Mouse (Mus musculus): ENCODE measurements around the gene Snx9. TPM values are rescaled to one million over a fixed set of nuclear protein-coding genes. Genes with fewer than 3 reads are reported as not detected.
A peak's percentile ranks its signal among the peaks of the same experiment; 100 is the strongest.

The Snx9 gene
- polyA plus RNA-seq, 1 experiment, result 35.2 TPM

DNA sequence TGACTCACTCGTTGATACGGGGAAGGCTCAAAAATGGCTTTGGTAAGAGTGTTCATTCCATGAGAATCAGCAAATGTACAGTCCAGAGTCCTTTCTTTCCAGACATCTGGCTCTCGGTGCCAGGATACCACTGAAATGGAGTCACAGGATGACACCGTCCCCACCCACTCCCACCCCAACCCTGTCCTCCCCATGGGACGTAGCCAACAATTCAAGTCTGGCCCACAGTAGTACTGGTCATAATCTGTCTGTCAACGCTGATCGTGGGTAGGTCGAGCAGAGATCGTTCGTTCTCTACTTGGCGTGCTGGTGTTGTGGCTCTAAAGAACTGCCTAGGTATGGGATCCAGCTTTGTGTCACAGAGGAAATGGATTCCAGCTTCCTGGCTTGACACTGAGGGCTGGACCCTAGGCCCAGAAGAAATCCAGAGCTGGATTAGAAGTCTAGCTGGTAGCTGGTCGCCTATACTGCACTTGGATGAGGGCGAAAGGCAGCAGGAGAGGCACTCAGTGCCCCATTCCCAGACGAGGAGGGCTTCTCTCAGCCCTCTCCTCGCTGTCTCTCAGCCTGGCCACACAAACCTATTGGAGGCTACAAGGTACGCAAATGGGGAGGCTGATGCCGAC, 41.6 kb upstream of the Snx9 start:
- no peak overlapping the region for H3K4me3 ChIP-seq (replicated peaks)
- H3K9me3 ChIP-seq, result no peaks in the 10 kb centered on the region
- no peaks in the 10 kb centered on the region for H3K27me3 ChIP-seq (replicated peaks)
- peaks cover 99% of the 10 kb centered on the region for H3K4me1 ChIP-seq
- TF ChIP-seq GATA1 (IDR thresholded peaks at IDR 0.05; ENCODE audit: borderline replicate concordance, low read length), result no peak
- H3K36me3 ChIP-seq (replicated peaks; ENCODE audit: low read length), result peaks cover 6% of the 10 kb centered on the region

DNA sequence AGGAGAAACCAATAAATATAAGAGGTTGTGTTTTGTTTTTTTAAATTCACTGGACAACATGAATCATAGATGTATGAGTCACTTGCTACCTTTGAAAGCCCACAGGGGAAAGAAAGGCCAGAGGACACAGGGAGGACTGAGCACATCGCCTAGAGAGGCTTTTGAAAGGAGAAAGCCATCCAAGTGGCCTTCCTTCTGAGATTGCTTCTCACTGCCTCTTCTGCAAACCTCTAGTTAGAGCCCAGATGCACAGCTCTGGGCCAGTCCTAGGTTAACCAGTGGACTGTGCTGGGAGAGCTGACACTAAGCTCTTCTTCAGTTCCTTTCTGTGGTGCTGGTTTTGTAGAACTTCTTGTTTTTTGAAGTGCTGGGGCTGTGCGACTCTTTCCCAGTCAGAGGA, 40.9 kb upstream of the Snx9 start:
- Histone ChIP-seq H3K27me3 (replicated peaks) (no peaks in the 10 kb centered on the region), H3K4me1 (peaks cover 98% of the 10 kb centered on the region), H3K36me3 (replicated peaks; ENCODE audit: low read length) (peaks cover 6% of the 10 kb centered on the region), H3K9me3 (no peaks in the 10 kb centered on the region), H3K4me3 (replicated peaks) (no peak overlapping the region)
- TF ChIP-seq FLI1 (IDR thresholded peaks at IDR 0.05; ENCODE audit: low read length) (no peak), GATA1 (IDR thresholded peaks at IDR 0.05; ENCODE audit: borderline replicate concordance, low read length) (no peak)

DNA sequence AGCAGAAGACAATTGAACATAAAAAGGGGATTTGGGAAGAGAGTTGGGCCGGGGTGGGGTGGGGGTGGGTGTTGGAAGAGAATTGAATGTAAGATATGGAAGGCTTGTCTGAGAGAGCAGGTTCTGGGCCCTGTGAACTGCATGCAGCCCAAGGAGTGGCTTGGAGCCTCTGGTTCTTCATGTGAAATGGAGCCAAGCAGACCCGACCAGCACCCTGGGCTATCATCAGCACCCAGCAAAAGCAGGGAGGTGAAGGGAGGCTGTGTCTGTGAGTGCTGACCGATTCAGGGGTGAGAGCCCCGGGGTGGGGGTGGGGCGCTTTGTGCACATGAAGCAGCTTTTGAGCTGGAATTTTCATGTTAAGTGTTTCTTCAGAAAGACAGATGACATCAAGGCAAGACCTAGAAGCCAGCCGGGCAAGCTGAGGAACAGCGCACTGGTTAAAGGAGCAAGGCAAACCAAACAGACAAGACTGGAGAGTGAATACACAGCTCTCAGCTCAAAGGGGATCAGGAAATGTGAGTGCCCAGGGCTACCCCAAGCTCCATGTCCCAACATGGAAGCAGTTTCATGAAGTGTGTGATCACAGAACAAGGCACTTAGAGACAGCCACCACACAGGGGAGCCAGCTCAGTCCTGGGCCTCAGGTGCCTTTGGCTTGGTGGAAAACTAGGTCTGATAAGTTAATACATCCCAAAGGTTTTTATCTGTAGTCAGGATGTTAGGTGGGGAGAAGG, 40.1 kb upstream of the Snx9 start:
- Histone ChIP-seq H3K36me3 (replicated peaks; ENCODE audit: low read length) (peaks cover 6% of the 10 kb centered on the region), H3K4me3 (replicated peaks) (no peak overlapping the region), H3K9me3 (no peaks in the 10 kb centered on the region), H3K4me1 (peaks cover 98% of the 10 kb centered on the region), H3K27me3 (replicated peaks) (no peaks in the 10 kb centered on the region)
- no peak for TF ChIP-seq GATA1 (IDR thresholded peaks at IDR 0.05; ENCODE audit: borderline replicate concordance, low read length)
- TF ChIP-seq FLI1 (IDR thresholded peaks at IDR 0.05; ENCODE audit: low read length), result no peak

DNA sequence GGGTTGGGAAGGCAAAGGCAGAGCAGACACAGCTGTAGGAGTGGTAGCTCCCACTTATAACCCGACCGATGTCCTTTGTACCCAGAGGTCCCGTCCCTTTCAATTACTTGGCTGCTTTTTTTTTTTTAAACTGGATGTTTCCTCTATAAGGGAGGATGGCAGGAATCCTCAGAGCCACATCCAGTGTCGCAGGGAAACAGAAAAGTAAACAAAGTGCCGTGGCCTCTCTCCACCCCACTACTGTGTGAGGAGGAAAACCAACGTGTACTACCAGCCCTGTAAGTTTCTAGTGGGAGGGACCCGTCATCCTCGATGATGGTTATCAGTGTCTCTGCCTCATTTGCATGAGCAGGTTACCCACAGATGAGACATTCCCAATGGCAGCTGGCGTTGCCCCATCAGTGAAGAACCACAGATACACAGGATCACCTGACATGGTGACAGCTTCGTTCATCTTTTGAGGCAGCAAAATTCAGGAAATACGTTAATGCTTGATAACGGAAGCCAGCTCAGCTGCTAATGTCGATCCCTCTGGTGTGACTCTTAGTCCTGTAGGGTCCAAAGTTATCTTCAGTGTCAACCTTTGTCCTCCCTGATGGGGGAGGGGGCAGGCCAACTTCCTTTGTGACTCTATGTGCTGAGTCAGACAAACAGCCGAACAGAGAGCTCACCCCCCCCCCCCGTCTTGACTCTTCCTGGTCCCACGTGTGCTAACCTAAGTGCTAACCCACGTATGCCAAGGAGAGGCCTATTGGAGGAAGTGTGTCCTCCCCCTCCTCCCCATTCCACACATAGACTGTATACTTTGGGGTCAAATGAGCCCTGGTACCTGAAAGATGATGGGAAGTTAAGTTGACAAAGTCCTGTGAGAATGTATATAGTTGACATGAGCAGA, 39.1 kb upstream of the Snx9 start:
- H3K4me1 ChIP-seq, result peaks cover 98% of the 10 kb centered on the region
- H3K9me3 ChIP-seq, result no peaks in the 10 kb centered on the region
- H3K27me3 ChIP-seq (replicated peaks), result no peaks in the 10 kb centered on the region
- H3K36me3 ChIP-seq (replicated peaks; ENCODE audit: low read length), result peaks cover 6% of the 10 kb centered on the region
- H3K4me3 ChIP-seq (replicated peaks), result peak overlapping the region; percentile 66
- TF ChIP-seq GATA1 (IDR thresholded peaks at IDR 0.05; ENCODE audit: borderline replicate concordance, low read length) (no peak), FLI1 (IDR thresholded peaks at IDR 0.05; ENCODE audit: low read length) (no peak)

DNA sequence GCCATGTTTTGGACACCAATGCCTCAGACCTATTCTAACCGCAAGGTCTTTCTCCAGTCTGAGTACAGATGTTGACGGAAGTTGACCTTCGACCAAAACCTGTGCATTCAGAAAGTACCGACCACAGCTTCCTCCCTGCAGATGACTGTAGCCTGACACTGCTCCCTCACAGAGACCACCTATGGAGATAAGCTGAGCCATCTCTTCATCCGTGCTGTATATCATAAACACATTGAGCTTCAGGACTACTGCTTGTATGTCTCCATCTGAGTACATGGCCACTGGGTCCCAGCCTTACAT, 38.5 kb upstream of the Snx9 start:
- Histone ChIP-seq H3K36me3 (replicated peaks; ENCODE audit: low read length) (peaks cover 6% of the 10 kb centered on the region), H3K4me1 (peaks cover 98% of the 10 kb centered on the region), H3K4me3 (replicated peaks) (no peak overlapping the region), H3K9me3 (no peaks in the 10 kb centered on the region), H3K27me3 (replicated peaks) (no peaks in the 10 kb centered on the region)
- TF ChIP-seq GATA1 (IDR thresholded peaks at IDR 0.05; ENCODE audit: borderline replicate concordance, low read length) (no peak), FLI1 (IDR thresholded peaks at IDR 0.05; ENCODE audit: low read length) (no peak)

DNA sequence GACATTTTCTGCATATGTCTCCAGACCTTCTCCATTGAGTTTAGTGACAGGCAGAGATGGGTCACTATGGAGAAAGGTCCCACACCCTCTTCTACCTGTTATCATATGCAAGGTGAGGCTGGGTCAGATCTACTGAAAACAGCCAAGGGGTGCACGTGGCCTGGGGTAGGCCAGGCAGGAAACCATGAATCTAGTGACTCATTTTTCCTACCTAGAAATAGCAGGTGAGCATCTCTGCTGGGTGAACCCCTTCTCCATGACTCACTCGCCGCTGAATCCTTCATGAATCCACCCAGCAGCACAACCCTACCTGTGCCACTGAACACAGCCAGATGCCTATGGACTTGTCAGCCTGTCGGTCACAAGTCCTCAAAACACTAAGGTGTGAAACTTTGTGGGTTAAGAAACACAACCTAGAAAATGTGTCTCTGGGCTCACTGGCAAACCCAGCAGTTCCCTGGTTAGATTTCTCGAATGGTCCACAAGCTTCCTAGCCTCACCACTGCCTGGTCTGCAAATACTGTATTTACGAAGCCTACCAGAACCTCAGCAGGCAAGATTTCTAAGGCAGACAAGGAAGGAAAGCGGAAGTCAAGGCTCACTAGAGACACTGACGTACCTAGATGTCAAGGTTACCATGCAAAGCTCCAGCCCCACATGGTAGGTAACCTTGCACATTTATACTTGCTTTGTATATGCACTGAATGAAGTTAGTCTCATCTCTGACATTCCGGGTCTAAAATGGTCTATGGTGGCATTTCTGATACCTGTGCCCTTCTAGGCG, 37.7 kb upstream of the Snx9 start:
- Histone ChIP-seq H3K9me3 (no peaks in the 10 kb centered on the region), H3K4me1 (peaks cover 98% of the 10 kb centered on the region)

DNA sequence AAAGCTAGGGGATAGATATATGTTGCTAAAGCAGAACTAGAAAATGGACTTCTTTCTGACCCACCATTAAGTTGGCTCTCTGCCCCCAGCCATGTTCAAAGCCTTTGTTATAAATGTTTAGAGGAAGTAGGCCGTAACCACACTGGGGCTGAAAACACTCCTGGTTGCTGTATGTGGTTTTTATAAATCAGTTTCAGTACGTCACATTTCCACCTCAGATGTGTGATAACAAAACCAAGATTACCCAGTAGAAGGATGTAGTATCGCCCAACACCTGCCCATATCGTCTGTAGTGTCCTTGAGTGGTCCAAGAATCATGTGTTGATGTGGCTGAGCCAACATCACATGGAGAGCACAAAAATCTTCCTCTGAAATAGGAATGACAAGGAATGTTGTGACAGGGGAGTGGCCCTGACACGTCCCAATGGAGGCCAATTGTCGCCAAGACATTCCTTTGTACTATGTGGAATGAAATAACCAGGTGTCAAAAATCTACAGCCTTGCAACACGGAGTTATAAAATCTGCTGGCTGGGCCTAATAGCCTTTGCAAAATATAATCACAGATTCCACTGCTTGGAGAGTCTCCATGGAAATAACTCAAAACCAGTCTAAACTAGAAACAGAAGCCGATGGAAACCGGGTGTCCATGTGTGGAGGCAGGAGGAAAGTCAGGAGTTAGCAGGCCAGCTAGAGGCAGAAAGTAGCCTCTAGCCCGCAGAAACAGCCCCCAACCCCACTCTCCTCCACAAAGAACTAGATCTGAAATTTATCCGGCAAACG, 36.6 kb upstream of the Snx9 start:
- no peak overlapping the region for H3K4me3 ChIP-seq (replicated peaks)
- TF ChIP-seq GATA1 (IDR thresholded peaks at IDR 0.05; ENCODE audit: borderline replicate concordance, low read length) (no peak), FLI1 (IDR thresholded peaks at IDR 0.05; ENCODE audit: low read length) (no peak)
- H3K9me3 ChIP-seq, result no peaks in the 10 kb centered on the region
- H3K27me3 ChIP-seq (replicated peaks), result no peaks in the 10 kb centered on the region
- peaks cover 6% of the 10 kb centered on the region for H3K36me3 ChIP-seq (replicated peaks; ENCODE audit: low read length)
- peaks cover 96% of the 10 kb centered on the region for H3K4me1 ChIP-seq

More for the DNA sequence above, 37.7 kb upstream of the Snx9 start:
- Histone ChIP-seq H3K27me3 (replicated peaks) (no peaks in the 10 kb centered on the region), H3K4me3 (replicated peaks) (no peak overlapping the region), H3K36me3 (replicated peaks; ENCODE audit: low read length) (peaks cover 6% of the 10 kb centered on the region)
- no peak for TF ChIP-seq GATA1 (IDR thresholded peaks at IDR 0.05; ENCODE audit: borderline replicate concordance, low read length)
- no peak for TF ChIP-seq FLI1 (IDR thresholded peaks at IDR 0.05; ENCODE audit: low read length)

DNA sequence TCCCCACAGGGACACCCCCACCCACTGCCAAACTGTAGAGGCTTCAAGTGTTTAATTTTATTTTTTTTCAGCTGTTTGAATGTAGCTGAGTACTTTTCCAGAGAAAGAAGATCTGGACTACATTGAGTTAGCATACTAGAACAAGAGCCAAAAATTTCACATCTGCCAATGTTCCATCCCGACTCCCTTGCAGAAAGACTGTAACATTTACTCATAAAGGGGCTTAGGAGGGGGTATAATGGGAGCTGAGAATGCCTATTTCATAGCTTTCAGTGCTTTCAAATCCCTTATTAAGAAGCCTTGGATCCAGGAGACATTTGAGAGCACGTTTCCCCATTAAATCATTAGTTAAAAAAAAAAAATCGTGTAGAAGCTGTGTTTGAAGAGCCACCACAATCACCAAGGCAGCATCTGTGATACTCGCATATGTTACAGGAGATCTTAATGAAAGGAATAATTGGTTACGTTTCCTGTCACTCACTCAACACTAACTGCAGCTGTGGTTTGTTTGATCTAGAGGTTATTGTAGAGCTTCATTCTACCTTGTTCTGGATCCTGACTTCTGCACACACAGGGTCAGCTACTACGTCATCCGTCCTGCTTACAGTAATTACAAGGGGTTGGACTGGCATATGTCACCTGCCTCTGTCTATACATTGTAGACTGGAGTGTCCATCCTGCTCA, 35.8 kb upstream of the Snx9 start:
- Histone ChIP-seq H3K4me3 (replicated peaks) (no peak overlapping the region), H3K9me3 (peaks cover 1% of the 10 kb centered on the region; the same call in 1 of the 2 replicates), H3K36me3 (replicated peaks; ENCODE audit: low read length) (peaks cover 8% of the 10 kb centered on the region), H3K4me1 (peaks cover 93% of the 10 kb centered on the region), H3K27me3 (replicated peaks) (no peaks in the 10 kb centered on the region)
- TF ChIP-seq FLI1 (IDR thresholded peaks at IDR 0.05; ENCODE audit: low read length), result no peak
- no peak for TF ChIP-seq GATA1 (IDR thresholded peaks at IDR 0.05; ENCODE audit: borderline replicate concordance, low read length)
